Mouse (Mus musculus): Measurements from ENCODE around the gene Cby3.

GRCm38 (mm10) chr11:50388217-50388929 lies 34.1 kb downstream of the Cby3 start:
- TF ChIP-seq CTCF (IDR thresholded peaks at IDR 0.05; ENCODE audit: borderline replicate concordance, insufficient read depth, low read length) (no peak), POLR2A (IDR thresholded peaks at IDR 0.05; ENCODE audit: low read depth, low read length) (peak; percentile 21; the same call in 1 of the 2 replicates)
